In the genomic region with DNA sequence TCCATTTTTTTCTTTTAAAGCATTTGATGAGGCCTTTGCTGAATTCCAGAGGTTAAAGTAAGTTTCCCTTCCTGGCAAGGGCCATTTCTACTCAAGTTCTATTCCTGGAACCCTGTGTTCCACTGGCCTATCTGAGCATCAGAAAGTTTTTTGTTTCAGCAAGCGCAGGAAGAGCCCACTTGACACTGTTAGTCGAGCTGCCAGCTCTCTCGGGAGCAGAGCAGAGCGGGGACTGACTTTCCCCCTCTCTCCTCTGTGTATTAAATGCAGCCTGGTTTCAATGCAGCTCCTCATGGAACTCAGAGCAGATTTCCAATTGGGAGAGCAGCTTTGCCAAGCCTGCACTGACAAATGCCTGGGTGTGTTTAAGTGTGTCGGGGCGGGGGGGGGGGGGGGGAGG, we compare ENCODE assay signal across 10 mouse cellular contexts.
DNase-seq lines count a peak whose midpoint lies in the region; ATAC-seq lines count a peak whose summit lies in the region.
"Had no signal": no experiment of that assay in that cellular context is flagged by ENCODE, and none has a peak within 500 bp of the region (broad histone marks: within the 10 kb centered on the region; RNA-seq: fewer than 3 reads in every experiment).

No protein-coding gene starts in this region.

- H3K27ac ChIP-seq in kidney, embryonic 15.5 days, result 0 out of 2 replicates have a peak overlapping the region, but pooled peaks have one; percentile 34
- H3K27ac ChIP-seq in embryonic facial prominence, embryonic 11.5 days (replicated peaks; ENCODE audit: low read depth, low read length), result peak overlapping the region; percentile 69
- peak overlapping the region; percentile 90 for H3K27ac ChIP-seq in heart, embryonic 13.5 days (replicated peaks)
- H3K27ac ChIP-seq in limb, embryonic 13.5 days, result 0 out of 2 replicates have a peak overlapping the region, but pooled peaks have one; percentile 28

- no peak for ATAC-seq in kidney, embryonic 15.5 days (replicated peaks; ENCODE audit: low FRiP score)
- no peak for ATAC-seq in embryonic facial prominence, embryonic 11.5 days (replicated peaks; ENCODE audit: insufficient number of reproducible peaks, low FRiP score, low TSS enrichment, low read depth)
- ATAC-seq in heart, embryonic 13.5 days (ENCODE audit: extremely low read depth, insufficient number of reproducible peaks, low FRiP score, low TSS enrichment), result peak; percentile 62; the same call in 1 of the 2 replicates
- ATAC-seq in limb, embryonic 13.5 days (ENCODE audit: low FRiP score, low read depth), result no peak

- WGBS in kidney, embryonic 15.5 days, result 39% methylated on average over 4 of the region's 6 CpGs
- 19% methylated on average over 6 of the region's 6 CpGs for WGBS in embryonic facial prominence, embryonic 11.5 days
- 10% methylated on average over 4 of the region's 6 CpGs for WGBS in heart, embryonic 13.5 days
- WGBS in limb, embryonic 13.5 days, result 38% methylated on average over 4 of the region's 6 CpGs

- H3K9me3 ChIP-seq in kidney, embryonic 15.5 days (replicated peaks), result no peaks in the 10 kb centered on the region
- no peaks in the 10 kb centered on the region for H3K9me3 ChIP-seq in embryonic facial prominence, embryonic 11.5 days (replicated peaks; ENCODE audit: control insufficient read depth, low read length)
- H3K9me3 ChIP-seq in heart, embryonic 13.5 days, result no peaks in the 10 kb centered on the region
- H3K9me3 ChIP-seq in limb, embryonic 13.5 days, result no peaks in the 10 kb centered on the region

- peaks cover 36% of the 10 kb centered on the region for H3K4me1 ChIP-seq in kidney, embryonic 15.5 days
- no peaks in the 10 kb centered on the region for H3K4me1 ChIP-seq in embryonic facial prominence, embryonic 11.5 days (ENCODE audit: control insufficient read depth, insufficient read depth, low read length)
- H3K4me1 ChIP-seq in heart, embryonic 13.5 days, result peaks cover 45% of the 10 kb centered on the region
- H3K4me1 ChIP-seq in limb, embryonic 13.5 days, result peaks cover 58% of the 10 kb centered on the region

- no peaks in the 10 kb centered on the region for H3K36me3 ChIP-seq in kidney, embryonic 15.5 days
- no peaks in the 10 kb centered on the region for H3K36me3 ChIP-seq in embryonic facial prominence, embryonic 11.5 days (replicated peaks; ENCODE audit: control insufficient read depth, insufficient read depth, low read depth, low read length)
- H3K36me3 ChIP-seq in heart, embryonic 13.5 days, result peaks cover 74% of the 10 kb centered on the region
- no peaks in the 10 kb centered on the region for H3K36me3 ChIP-seq in limb, embryonic 13.5 days

- no peak overlapping the region for H3K4me2 ChIP-seq in kidney, embryonic 15.5 days
- no peak overlapping the region for H3K4me2 ChIP-seq in embryonic facial prominence, embryonic 11.5 days (ENCODE audit: low read depth, low read length)
- no peak overlapping the region for H3K4me2 ChIP-seq in heart, embryonic 13.5 days
- no peak overlapping the region for H3K4me2 ChIP-seq in limb, embryonic 13.5 days (replicated peaks)

- H3K4me3 ChIP-seq in kidney, embryonic 15.5 days (replicated peaks), result no peak overlapping the region
- H3K4me3 ChIP-seq in embryonic facial prominence, embryonic 11.5 days (ENCODE audit: low read depth, low read length), result no peak overlapping the region
- no peak overlapping the region for H3K4me3 ChIP-seq in heart, embryonic 13.5 days
- H3K4me3 ChIP-seq in limb, embryonic 13.5 days, result no peak overlapping the region

- no peaks in the 10 kb centered on the region for H3K27me3 ChIP-seq in kidney, embryonic 15.5 days
- H3K27me3 ChIP-seq in embryonic facial prominence, embryonic 11.5 days (ENCODE audit: control insufficient read depth, insufficient read depth, low read length), result no peaks in the 10 kb centered on the region
- no peaks in the 10 kb centered on the region for H3K27me3 ChIP-seq in heart, embryonic 13.5 days (replicated peaks)
- H3K27me3 ChIP-seq in limb, embryonic 13.5 days, result no peaks in the 10 kb centered on the region

- H3K9ac ChIP-seq in kidney, embryonic 15.5 days, result no peak overlapping the region
- no peak overlapping the region for H3K9ac ChIP-seq in embryonic facial prominence, embryonic 11.5 days (replicated peaks; ENCODE audit: low read length)
- H3K9ac ChIP-seq in heart, embryonic 13.5 days, result no peak overlapping the region; the same call in 1 of the 2 replicates
- H3K9ac ChIP-seq in limb, embryonic 13.5 days, result no peak overlapping the region

- DNase-seq in kidney, adult 8-10 months, result no peak
- DNase-seq in embryonic facial prominence, embryonic 11.5 days (ENCODE audit: low spot score), result peak; percentile 43
- DNase-seq in right cerebral cortex, postnatal 14 days, result no peak
- no peak for DNase-seq in adrenal gland, adult 8-10 months
- no peak for DNase-seq in cerebellum, postnatal 36 days
- DNase-seq: kidney, adult 2 months; thymus, adult 18-20 months had no signal

Comparison
In these comparisons a context has a peak if more than half of its experiments do, and no peak if none do; other contexts are left out.
1. H3K27ac ChIP-seq: peak in every context shown above with its lines; median percentile 90 in heart, embryonic 13.5 days; 69 in embryonic facial prominence, embryonic 11.5 days; 34 in kidney, embryonic 15.5 days; 28 in limb, embryonic 13.5 days.